Mouse (Mus musculus) lung, adult 2 months (tissue): Measurements from ENCODE around the gene Rasip1. TPM values are rescaled to one million over a fixed set of nuclear protein-coding genes. Genes with fewer than 3 reads are reported as not detected.

Source experiments
- DNase-seq: peaks from one replicate; pipeline ENCODE4 v3.0.0; 2022
- H3K4me1 ChIP-seq: fragments of 200-500 bp; 2 replicates; pipeline ENCODE4 v1.6.1; 2011; ENCODE audit warnings: low read length; ENCODE audit not compliant: control insufficient read depth, insufficient read depth
- H3K4me3 ChIP-seq: fragments of 200-500 bp; replicated peaks from 2 replicates; pipeline ENCODE3; 2011; ENCODE audit warnings: low read depth, mild to moderate bottlenecking, control low read depth, low read length; ENCODE audit errors: extremely low read depth
- CTCF ChIP-seq: fragments of 200-500 bp; IDR thresholded peaks from 2 replicates; pipeline ENCODE4 v1.5.1; 2011; ENCODE audit warnings: mild to moderate bottlenecking, low read length, control low read depth; ENCODE audit not compliant: insufficient read depth
- POLR2A ChIP-seq: fragments of 200-500 bp; IDR thresholded peaks from 2 replicates; pipeline ENCODE4 v1.6.1; 2011; ENCODE audit warnings: low read depth, mild to moderate bottlenecking, control low read depth, low read length, borderline replicate concordance; ENCODE audit errors: extremely low read depth
- WGBS: fragments of 180-500 bp; shearing (Covaris S2); methylation state at CpG from one replicate; pipeline ENCODE4 v1.1.7; 2018; 5-methylcytosine and 5-hydroxymethylcytosine counted together
- polyA plus RNA-seq: library from polyadenylated mRNA; depleted of rRNA; stranded (reverse); fragments of >200 nt; gene quantifications from 2 replicates; pipeline ENCODE4 v1.2.3, GENCODE M21; 2012

Gene Rasip1
- polyA plus RNA-seq, 1 experiment: 139 TPM

DNA sequence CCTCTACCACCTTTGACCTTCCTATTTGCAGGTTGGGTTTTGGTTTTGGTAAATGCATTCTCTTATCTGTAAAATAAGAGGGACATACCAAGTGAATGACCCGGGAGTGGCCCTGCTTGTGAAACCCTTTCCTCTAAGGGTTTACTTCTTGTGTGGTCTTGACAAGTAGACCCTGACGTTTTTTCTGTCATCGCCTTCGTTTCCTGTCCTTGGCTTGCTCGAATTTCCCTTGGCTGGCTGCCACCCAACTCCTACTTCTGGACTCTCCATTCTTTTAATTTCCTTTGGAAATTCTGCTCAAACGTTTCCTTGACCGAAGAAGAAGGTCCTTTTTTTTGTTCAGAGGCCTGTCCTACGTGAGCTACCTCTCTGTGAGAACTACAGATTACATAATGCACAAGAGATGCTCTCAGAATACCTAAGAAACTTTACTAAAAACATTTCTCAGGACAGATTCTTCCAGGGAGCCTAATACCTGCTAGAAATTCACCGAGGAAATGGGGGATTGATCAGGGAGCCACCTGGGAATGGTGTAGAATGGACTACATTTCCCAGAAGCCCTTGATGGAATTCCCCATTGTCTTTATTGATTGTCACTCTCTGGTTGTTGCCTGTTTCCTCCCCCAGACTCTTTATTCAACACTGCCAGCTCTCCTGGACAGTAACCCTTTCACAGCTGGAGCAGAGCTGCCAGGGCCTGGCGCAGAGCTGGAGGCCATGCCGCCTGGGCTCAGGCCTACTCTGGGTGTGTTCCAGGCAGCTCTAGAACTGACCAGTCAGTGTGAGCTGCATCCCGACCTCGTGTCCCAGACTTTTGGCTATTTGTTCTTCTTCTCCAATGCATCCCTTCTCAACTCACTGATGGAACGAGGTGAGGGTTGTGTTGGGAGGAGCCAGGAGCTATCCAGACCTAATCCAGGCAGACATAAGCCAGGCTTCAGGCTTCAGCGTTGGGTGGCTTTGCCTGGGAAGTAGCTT lies 8.7 kb downstream of the Rasip1 start:
- no peak for TF ChIP-seq CTCF
- H3K4me1 ChIP-seq: peaks cover 14% of the 10 kb centered on the region
- DNase-seq: no peak
- no peak overlapping the region for H3K4me3 ChIP-seq
- WGBS: 44% methylated on average over 15 of the region's 15 CpGs

DNA sequence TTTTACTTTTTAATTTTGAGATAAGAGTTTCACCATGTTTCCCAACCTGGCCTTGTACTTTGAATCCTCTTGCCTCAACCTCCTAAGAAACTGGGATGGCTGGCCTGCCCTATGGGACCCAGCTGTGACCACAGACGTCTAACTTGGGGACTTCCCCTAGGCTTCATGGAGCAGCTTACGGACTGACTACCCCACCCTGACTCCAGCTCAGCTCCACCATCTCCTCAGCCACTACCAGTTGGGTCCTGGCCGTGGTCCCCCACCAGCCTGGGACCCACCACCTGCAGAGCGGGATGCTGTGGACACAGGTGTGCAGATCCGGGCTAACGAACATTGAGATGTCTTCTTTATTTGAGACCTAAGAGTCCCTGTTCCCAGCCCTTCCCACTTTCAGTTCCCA lies 10.4 kb downstream of the Rasip1 start:
- no peak overlapping the region for H3K4me3 ChIP-seq
- no peak for DNase-seq
- no peak for TF ChIP-seq POLR2A
- TF ChIP-seq CTCF: no peak
- WGBS: 74% methylated on average over 6 of the region's 6 CpGs
- H3K4me1 ChIP-seq: peaks cover 16% of the 10 kb centered on the region

DNA sequence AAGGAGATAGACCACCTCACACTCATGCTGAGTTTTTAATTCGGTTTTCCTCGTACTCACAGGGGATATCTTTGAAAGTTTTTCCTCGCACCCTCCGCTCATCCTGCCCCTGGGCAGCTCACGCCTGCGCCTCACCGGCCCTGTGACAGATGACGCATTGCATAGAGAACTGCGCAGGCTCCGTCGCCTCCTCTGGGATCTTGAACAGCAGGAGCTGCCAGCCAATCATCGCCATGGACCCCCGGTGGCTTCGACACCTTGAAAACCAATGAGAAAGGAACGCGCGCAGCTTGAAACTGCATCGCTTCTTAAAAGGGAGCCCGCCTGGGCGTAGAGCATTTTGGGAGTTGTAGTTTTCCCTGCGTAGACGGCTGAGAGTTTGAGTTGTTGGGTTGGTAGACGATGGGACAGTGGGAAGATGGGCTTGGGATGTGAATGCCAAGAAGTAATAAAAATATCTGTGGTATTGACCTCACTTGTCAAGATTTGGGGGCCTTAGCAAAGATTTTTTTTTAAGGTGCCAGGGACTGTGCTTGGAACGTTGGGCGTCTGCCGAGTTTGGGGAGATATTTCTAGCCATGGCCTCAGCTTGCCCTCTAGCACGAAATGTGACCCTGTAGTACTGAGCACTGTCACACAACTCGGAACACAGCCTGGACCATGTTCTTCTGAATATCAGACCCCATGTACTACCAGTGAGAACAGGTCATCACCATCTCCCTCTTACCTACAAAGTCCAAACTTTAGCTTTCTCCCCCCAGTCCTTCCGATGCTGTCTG lies 11.5 kb downstream of the Rasip1 start:
- TF ChIP-seq POLR2A (peak; percentile 70; the same call in 1 of the 2 replicates), CTCF (no peak)
- 49% methylated on average over 29 of the region's 29 CpGs for WGBS
- peak; percentile 74 for DNase-seq
- H3K4me1 ChIP-seq: peaks cover 16% of the 10 kb centered on the region
- no peak overlapping the region for H3K4me3 ChIP-seq

DNA sequence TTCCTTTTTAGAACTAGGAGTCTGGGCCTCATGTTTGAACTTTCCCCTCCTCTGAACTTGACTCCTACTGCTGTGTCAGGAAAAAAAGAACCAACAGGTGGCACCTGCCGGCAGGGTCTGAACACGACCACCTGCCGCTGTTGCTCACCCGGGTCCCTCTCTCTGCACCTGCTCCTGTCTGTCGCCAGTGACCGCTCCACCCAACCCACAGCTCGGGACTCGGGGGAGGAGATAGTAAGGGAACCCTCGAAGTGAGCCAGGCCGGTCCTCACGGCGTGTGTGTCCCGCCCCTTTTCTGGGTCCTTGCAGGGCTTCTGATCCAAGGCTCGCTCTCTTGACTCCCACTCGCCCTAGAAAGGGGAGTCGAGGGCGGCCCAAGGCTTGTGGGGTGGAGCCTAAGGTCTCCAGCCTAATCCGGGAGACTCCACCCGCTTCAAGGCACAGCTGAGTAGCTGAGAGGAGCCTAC lies 12.3 kb downstream of the Rasip1 start, which contains the start of gene Mamstr:
Gene Mamstr, plus strand, starts transcription at position 417 of the 467 bp plus-strand sequence.
- 42% methylated on average over 19 of the region's 19 CpGs for WGBS
- no peak for DNase-seq
- peaks cover 17% of the 10 kb centered on the region for H3K4me1 ChIP-seq
- TF ChIP-seq CTCF (no peak), POLR2A (0 out of 2 replicates have a peak, but pooled peaks have one; percentile 2)
- no peak within 1 kb of the TSS for H3K4me3 ChIP-seq

DNA sequence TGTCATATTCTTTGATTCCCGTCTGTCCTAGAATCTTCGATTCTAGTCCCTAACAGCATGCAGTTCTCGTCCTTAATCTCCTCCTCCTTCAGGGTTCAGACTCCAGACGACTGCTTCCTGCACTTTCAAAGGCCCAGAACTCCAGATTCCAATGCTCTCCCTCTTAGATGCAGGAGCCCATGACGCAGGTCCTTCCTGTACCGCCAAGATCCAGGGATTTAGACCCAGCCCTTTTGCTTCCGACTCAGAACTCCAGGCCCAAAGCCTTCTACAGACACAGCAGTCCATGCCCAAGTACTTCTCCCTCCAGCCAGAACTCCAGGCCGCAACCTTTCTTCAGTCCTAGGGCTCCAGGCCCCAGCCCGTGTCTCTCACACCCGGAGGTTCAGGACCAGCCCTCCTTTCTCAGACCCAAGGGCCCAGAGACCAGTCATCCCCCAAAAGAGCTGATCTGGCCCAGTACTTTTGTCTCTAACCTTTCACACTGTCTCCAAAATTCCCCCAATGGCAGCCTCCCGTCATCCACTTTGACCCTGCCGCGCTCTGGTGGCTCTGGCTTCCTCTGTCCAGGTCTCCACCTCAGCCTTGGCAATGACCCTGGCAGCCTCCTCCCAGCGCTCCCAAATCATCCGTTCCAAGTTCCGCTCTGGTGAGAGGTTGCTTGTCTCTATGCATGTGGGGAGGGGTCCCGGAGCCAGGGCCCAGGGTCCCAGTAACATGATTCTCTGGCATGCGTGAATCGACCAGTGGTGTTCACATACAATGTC lies 13.1 kb downstream of the Rasip1 start:
- Histone ChIP-seq H3K4me3 (no peak overlapping the region), H3K4me1 (peaks cover 14% of the 10 kb centered on the region)
- DNase-seq: no peak
- WGBS: 63% methylated on average over 19 of the region's 19 CpGs
- TF ChIP-seq CTCF (no peak), POLR2A (no peak)

DNA sequence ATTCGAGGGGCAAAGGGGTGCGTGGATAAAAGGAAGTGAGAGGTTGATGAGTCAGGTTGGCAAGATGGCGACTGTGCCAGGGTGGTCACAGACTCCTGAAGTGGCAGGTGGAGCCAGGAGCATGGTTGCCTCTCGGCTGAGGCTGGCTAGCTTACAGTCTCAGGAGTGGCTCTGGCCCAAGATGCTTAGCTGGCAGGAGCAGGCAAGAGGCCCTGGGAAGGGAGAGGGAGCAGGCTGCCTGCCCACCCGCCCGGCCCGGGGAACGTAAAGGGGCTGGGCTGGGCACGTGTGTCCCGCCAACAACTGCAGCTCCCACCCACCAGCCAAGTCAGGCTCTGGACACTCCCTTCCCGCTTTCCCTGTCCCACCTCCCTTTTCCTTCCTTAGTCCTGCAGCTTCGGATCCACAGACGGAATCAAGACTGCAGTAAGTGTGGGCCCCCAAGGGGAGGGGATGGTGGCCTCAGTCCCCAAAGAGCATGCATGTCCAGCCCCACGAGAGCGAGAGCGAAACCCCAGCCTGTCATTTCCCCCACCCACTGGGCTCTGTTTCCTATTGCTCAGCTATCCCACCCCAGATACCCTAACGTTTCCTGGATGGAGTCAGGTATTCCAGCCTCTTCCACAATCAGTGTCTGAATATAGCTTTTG lies 14.2 kb downstream of the Rasip1 start:
- no peak for DNase-seq
- WGBS: 23% methylated on average over 17 of the region's 17 CpGs

DNA sequence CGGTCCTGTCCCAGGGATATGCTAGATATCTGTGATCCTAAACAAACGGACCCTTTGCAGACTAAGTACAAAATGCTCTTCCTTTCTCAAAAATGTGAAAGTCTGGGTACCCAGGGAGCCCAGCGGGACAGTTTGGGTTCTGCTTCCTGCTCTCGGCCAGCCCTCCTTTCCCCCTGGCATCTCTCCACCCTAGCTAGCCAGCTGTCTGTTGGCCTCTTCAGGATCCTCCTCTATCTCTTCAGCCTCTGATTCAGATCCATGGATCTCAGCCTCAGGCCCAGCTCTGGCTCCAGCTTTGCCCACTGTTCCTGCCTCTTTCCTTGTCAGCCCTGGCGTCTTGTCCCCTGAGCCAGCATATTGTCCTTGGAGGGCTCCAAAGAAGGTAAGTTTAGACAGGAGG lies 14.8 kb downstream of the Rasip1 start:
- WGBS: 42% methylated on average over 5 of the region's 5 CpGs
- H3K4me1 ChIP-seq: peaks cover 12% of the 10 kb centered on the region
- no peak overlapping the region for H3K4me3 ChIP-seq
- DNase-seq: no peak
- no peak for TF ChIP-seq CTCF
- TF ChIP-seq POLR2A: no peak

More for the DNA sequence above, 14.2 kb downstream of the Rasip1 start:
- Histone ChIP-seq H3K4me3 (peak overlapping the region; percentile 35), H3K4me1 (peaks cover 12% of the 10 kb centered on the region)
- TF ChIP-seq POLR2A: no peak
- no peak for TF ChIP-seq CTCF

DNA sequence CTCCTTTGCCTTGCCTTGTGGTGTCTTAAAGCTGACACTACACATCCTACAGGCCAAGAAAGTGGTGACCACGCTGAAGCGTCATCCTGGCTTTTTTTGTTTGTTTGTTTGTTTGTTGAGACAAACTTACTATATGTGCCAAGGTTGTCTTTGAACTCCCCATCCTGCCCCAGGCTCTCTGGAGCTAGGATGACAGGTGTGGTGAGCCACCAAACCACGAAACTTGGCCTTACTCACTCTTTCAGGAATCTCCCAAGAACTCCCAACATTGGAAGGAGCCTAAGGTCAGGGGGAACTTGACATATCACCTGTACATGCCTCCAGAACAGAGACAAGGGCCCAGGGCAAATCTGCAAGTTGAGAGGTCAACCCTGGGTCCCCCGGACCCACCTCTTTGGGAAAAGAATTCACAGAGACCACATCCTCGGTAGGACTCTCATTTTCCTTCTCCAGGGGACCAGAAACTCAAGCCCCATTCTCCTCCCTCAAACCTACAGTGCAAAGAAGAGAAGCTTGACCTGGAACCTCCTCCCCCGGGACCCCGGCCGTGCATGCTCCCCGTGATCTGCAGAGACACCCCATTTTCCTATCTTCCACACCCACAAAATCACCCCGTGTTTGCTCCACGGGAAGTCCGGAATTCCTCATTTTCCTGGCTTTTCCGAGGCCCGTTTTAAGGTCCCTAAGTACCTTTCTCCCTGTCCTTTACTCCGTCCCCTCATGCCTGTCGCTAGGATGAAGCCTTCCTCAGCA lies 15.4 kb downstream of the Rasip1 start:
- Histone ChIP-seq H3K4me3 (no peak overlapping the region), H3K4me1 (peaks cover 12% of the 10 kb centered on the region)
- no peak for DNase-seq
- 50% methylated on average over 16 of the region's 16 CpGs for WGBS
- TF ChIP-seq POLR2A (no peak), CTCF (no peak)
